Mouse (Mus musculus) hindlimb bud, embryonic 11.5 days (tissue): ENCODE results near the gene Tmem150b.

Experiments used
- DNase-seq: peaks from one replicate; pipeline ENCODE4 v3.0.0-alpha.2; 2012; ENCODE audit warnings: low read depth, low spot score; ENCODE audit errors: extremely low spot score

Tmem150b gene

GRCm38 (mm10) chr7:4725169-4725568 lies at the start of gene Tmem150b:
Gene Tmem150b, minus strand, starts transcription at chr7:4725249.
- DNase-seq: no peak

- no peak for DNase-seq
These were observed 46.2 kb upstream of the Tmem150b start, which contains the start of gene Fam71e2 for GRCm38 (mm10) chr7:4771202-4771601. Gene Fam71e2, minus strand, starts transcription at chr7:4771302.

- no peak for DNase-seq
These were observed 40.1 kb upstream of the Tmem150b start for GRCm38 (mm10) chr7:4764946-4765710.

GRCm38 (mm10) chr7:4759670-4760069 lies 34.6 kb upstream of the Tmem150b start:
- DNase-seq: no peak

GRCm38 (mm10) chr7:4752821-4753570 lies 27.9 kb upstream of the Tmem150b start, which contains the start of gene Cox6b2:
Gene Cox6b2, minus strand, starts transcription at chr7:4753094.
- DNase-seq: peak; percentile 42

- DNase-seq: peak; percentile 24
These were observed 27.1 kb upstream of the Tmem150b start for GRCm38 (mm10) chr7:4751971-4752820.

- no peak for DNase-seq
These were observed 24.1 kb upstream of the Tmem150b start for GRCm38 (mm10) chr7:4749169-4749568.

GRCm38 (mm10) chr7:4748321-4748720 lies 23.3 kb upstream of the Tmem150b start:
- DNase-seq: no peak

- no peak for DNase-seq
These were observed 22.3 kb upstream of the Tmem150b start for GRCm38 (mm10) chr7:4747156-4747899.

GRCm38 (mm10) chr7:4746326-4746980 lies 21.4 kb upstream of the Tmem150b start:
- DNase-seq: no peak

- no peak for DNase-seq
These were observed 19.8 kb upstream of the Tmem150b start for GRCm38 (mm10) chr7:4744886-4745285.

- no peak for DNase-seq
These were observed 18.3 kb upstream of the Tmem150b start for GRCm38 (mm10) chr7:4743354-4743753.

GRCm38 (mm10) chr7:4742482-4742819 lies 17.4 kb upstream of the Tmem150b start:
- no peak for DNase-seq

- DNase-seq: no peak
These were observed 16.8 kb upstream of the Tmem150b start for GRCm38 (mm10) chr7:4741672-4742481.

- DNase-seq: no peak
These were observed 16.1 kb upstream of the Tmem150b start for GRCm38 (mm10) chr7:4741151-4741550.

GRCm38 (mm10) chr7:4740309-4740727 lies 15.3 kb upstream of the Tmem150b start:
- DNase-seq: no peak

GRCm38 (mm10) chr7:4739544-4740275 lies 14.7 kb upstream of the Tmem150b start, which contains the start of gene Kmt5c:
Gene Kmt5c, plus strand, starts transcription at chr7:4740115.
- DNase-seq: peak; percentile 100

GRCm38 (mm10) chr7:4739041-4739543 lies 14.0 kb upstream of the Tmem150b start:
- DNase-seq: no peak
